Mouse (Mus musculus): ENCODE measurements around the gene Atox1. TPM values are rescaled to one million over a fixed set of nuclear protein-coding genes. Genes with fewer than 3 reads are reported as not detected.
A peak's percentile ranks its signal among the peaks of the same experiment; 100 is the strongest.

The Atox1 gene
- polyA plus RNA-seq, 1 experiment from 2014 or later: 213 TPM

GRCm38 (mm10) chr11:55439718-55440117, 21.3 kb downstream of the Atox1 start:
- H3K36me3 ChIP-seq (ENCODE audit: control insufficient read depth, insufficient read depth): no peaks in the 10 kb centered on the region
- H3K9ac ChIP-seq (ENCODE audit: low read length): no peak overlapping the region
- H3K9me3 ChIP-seq (replicated peaks; ENCODE audit: control insufficient read depth, low read length): no peaks in the 10 kb centered on the region
- 57% methylated on average over 5 of the region's 5 CpGs for WGBS
- H3K4me3 ChIP-seq (ENCODE audit: low read length): no peak overlapping the region
- H3K4me2 ChIP-seq (ENCODE audit: low read depth, low read length): no peak overlapping the region
- no peaks in the 10 kb centered on the region for H3K27me3 ChIP-seq (ENCODE audit: control insufficient read depth, insufficient read depth, low read length)
- no peak for ATAC-seq (replicated peaks; ENCODE audit: extremely low read depth, insufficient read depth, low FRiP score)
- no peak overlapping the region for H3K27ac ChIP-seq (ENCODE audit: low read length)
- peaks cover 3% of the 10 kb centered on the region for H3K4me1 ChIP-seq (ENCODE audit: control insufficient read depth, insufficient read depth, low read length)

DNA sequence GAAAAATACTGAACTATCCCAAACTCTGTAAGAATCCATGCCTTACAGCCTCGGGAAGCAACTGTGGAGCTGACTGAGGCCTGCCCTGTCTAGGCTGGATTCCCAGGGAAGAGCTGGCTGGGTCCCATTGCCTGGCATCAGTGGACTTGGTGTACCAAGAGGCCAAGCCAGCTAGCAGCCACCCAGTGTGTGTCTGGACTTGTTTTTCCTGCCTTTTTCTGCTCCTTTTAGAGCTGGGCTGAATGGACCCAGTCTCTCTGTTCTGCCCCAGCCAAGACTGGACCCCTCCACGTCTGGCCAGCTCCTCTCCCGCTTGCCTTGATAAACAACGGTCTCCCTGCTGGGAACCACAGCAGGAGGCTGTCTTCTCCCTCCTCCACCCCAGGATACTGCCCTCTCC, 23.0 kb downstream of the Atox1 start:
- WGBS: 41% methylated on average over 4 of the region's 4 CpGs
- Histone ChIP-seq H3K4me3 (ENCODE audit: low read length) (no peak overlapping the region), H3K36me3 (ENCODE audit: control insufficient read depth, insufficient read depth) (no peaks in the 10 kb centered on the region), H3K9ac (ENCODE audit: low read length) (no peak overlapping the region), H3K27me3 (ENCODE audit: control insufficient read depth, insufficient read depth, low read length) (no peaks in the 10 kb centered on the region), H3K4me2 (ENCODE audit: low read depth, low read length) (no peak overlapping the region), H3K27ac (ENCODE audit: low read length) (no peak overlapping the region), H3K9me3 (replicated peaks; ENCODE audit: control insufficient read depth, low read length) (no peaks in the 10 kb centered on the region), H3K4me1 (ENCODE audit: control insufficient read depth, insufficient read depth, low read length) (peaks cover 3% of the 10 kb centered on the region; the same call in 1 of the 2 replicates)
- no peak for ATAC-seq (replicated peaks; ENCODE audit: extremely low read depth, insufficient read depth, low FRiP score)

GRCm38 (mm10) chr11:55436089-55436488, 24.9 kb downstream of the Atox1 start:
- Histone ChIP-seq H3K9ac (ENCODE audit: low read length) (no peak overlapping the region), H3K27ac (ENCODE audit: low read length) (no peak overlapping the region), H3K27me3 (ENCODE audit: control insufficient read depth, insufficient read depth, low read length) (no peaks in the 10 kb centered on the region), H3K4me2 (ENCODE audit: low read depth, low read length) (no peak overlapping the region), H3K4me3 (ENCODE audit: low read length) (no peak overlapping the region), H3K9me3 (replicated peaks; ENCODE audit: control insufficient read depth, low read length) (no peaks in the 10 kb centered on the region), H3K36me3 (ENCODE audit: control insufficient read depth, insufficient read depth) (no peaks in the 10 kb centered on the region), H3K4me1 (ENCODE audit: control insufficient read depth, insufficient read depth, low read length) (peaks cover 3% of the 10 kb centered on the region; the same call in 1 of the 2 replicates)
- WGBS: 85% methylated on average over 6 of the region's 6 CpGs
- no peak for ATAC-seq (replicated peaks; ENCODE audit: extremely low read depth, insufficient read depth, low FRiP score)

- no peaks in the 10 kb centered on the region for H3K27me3 ChIP-seq (ENCODE audit: control insufficient read depth, insufficient read depth, low read length)
- no peaks in the 10 kb centered on the region for H3K36me3 ChIP-seq (ENCODE audit: control insufficient read depth, insufficient read depth)
- H3K4me3 ChIP-seq (ENCODE audit: low read length): no peak overlapping the region
- peaks cover 12% of the 10 kb centered on the region for H3K4me1 ChIP-seq (ENCODE audit: control insufficient read depth, insufficient read depth, low read length)
- peak; percentile 82 for ATAC-seq (replicated peaks; ENCODE audit: extremely low read depth, insufficient read depth, low FRiP score)
- H3K4me2 ChIP-seq (ENCODE audit: low read depth, low read length): no peak overlapping the region
- H3K27ac ChIP-seq (ENCODE audit: low read length): peak overlapping the region; percentile 87
- H3K9me3 ChIP-seq (replicated peaks; ENCODE audit: control insufficient read depth, low read length): no peaks in the 10 kb centered on the region
- 3% methylated on average over 3 of the region's 3 CpGs for WGBS
- peak overlapping the region; percentile 23; the same call in 1 of the 2 replicates for H3K9ac ChIP-seq (ENCODE audit: low read length)
Observed at GRCm38 (mm10) chr11:55432981-55433380, 28.1 kb downstream of the Atox1 start.

DNA sequence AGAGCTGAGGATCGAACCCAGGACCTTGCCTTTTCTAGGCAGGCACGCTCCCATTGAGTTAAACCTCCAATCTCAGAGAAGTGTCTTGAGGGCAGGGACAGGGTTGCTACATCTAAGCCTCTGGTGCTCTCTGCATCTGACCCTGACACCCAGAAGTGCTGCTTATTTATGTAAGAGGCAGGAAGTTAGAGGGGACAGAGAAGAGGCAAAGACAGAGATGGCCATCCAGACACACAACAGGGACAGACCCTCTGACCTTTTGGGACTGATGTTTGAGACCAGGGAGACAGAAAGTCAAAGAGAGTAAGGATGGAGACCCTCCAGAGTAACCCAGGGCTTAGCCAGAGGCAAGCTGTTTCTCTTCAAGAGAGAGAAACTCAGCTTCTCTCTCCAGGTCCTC, 31.1 kb downstream of the Atox1 start:
- WGBS: 85% methylated on average over 2 of the region's 2 CpGs

GRCm38 (mm10) chr11:55428186-55429012, 32.6 kb downstream of the Atox1 start:
- ATAC-seq (replicated peaks; ENCODE audit: extremely low read depth, insufficient read depth, low FRiP score): peak; percentile 84
- Histone ChIP-seq H3K4me1 (ENCODE audit: control insufficient read depth, insufficient read depth, low read length) (peaks cover 31% of the 10 kb centered on the region), H3K4me3 (ENCODE audit: low read length) (no peak overlapping the region), H3K9ac (ENCODE audit: low read length) (peak overlapping the region; percentile 48), H3K9me3 (replicated peaks; ENCODE audit: control insufficient read depth, low read length) (no peaks in the 10 kb centered on the region), H3K27ac (ENCODE audit: low read length) (peak overlapping the region; percentile 90), H3K4me2 (ENCODE audit: low read depth, low read length) (0 out of 2 replicates have a peak overlapping the region, but pooled peaks have one; percentile 7), H3K27me3 (ENCODE audit: control insufficient read depth, insufficient read depth, low read length) (no peaks in the 10 kb centered on the region), H3K36me3 (ENCODE audit: control insufficient read depth, insufficient read depth) (no peaks in the 10 kb centered on the region)
- WGBS: 23% methylated on average over 16 of the region's 16 CpGs

More for the DNA sequence above, 31.1 kb downstream of the Atox1 start:
- no peaks in the 10 kb centered on the region for H3K36me3 ChIP-seq (ENCODE audit: control insufficient read depth, insufficient read depth)
- no peak overlapping the region for H3K4me3 ChIP-seq (ENCODE audit: low read length)
- H3K27ac ChIP-seq (ENCODE audit: low read length): no peak overlapping the region
- peaks cover 16% of the 10 kb centered on the region for H3K4me1 ChIP-seq (ENCODE audit: control insufficient read depth, insufficient read depth, low read length)
- no peaks in the 10 kb centered on the region for H3K9me3 ChIP-seq (replicated peaks; ENCODE audit: control insufficient read depth, low read length)
- ATAC-seq (replicated peaks; ENCODE audit: extremely low read depth, insufficient read depth, low FRiP score): no peak
- H3K27me3 ChIP-seq (ENCODE audit: control insufficient read depth, insufficient read depth, low read length): no peaks in the 10 kb centered on the region
- H3K4me2 ChIP-seq (ENCODE audit: low read depth, low read length): no peak overlapping the region
- H3K9ac ChIP-seq (ENCODE audit: low read length): no peak overlapping the region

- peaks cover 39% of the 10 kb centered on the region for H3K4me1 ChIP-seq (ENCODE audit: control insufficient read depth, insufficient read depth, low read length)
- no peak overlapping the region for H3K27ac ChIP-seq (ENCODE audit: low read length)
- H3K9me3 ChIP-seq (replicated peaks; ENCODE audit: control insufficient read depth, low read length): no peaks in the 10 kb centered on the region
- 73% methylated on average over 8 of the region's 8 CpGs for WGBS
- no peak overlapping the region for H3K4me2 ChIP-seq (ENCODE audit: low read depth, low read length)
- ATAC-seq (replicated peaks; ENCODE audit: extremely low read depth, insufficient read depth, low FRiP score): no peak
- no peaks in the 10 kb centered on the region for H3K27me3 ChIP-seq (ENCODE audit: control insufficient read depth, insufficient read depth, low read length)
- H3K4me3 ChIP-seq (ENCODE audit: low read length): no peak overlapping the region
- no peak overlapping the region for H3K9ac ChIP-seq (ENCODE audit: low read length)
- H3K36me3 ChIP-seq (ENCODE audit: control insufficient read depth, insufficient read depth): no peaks in the 10 kb centered on the region
Observed at GRCm38 (mm10) chr11:55424746-55425360, 36.2 kb downstream of the Atox1 start.

GRCm38 (mm10) chr11:55423756-55424155, 37.3 kb downstream of the Atox1 start:
- Histone ChIP-seq H3K9ac (ENCODE audit: low read length) (no peak overlapping the region), H3K4me3 (ENCODE audit: low read length) (no peak overlapping the region), H3K9me3 (replicated peaks; ENCODE audit: control insufficient read depth, low read length) (no peaks in the 10 kb centered on the region), H3K4me1 (ENCODE audit: control insufficient read depth, insufficient read depth, low read length) (peaks cover 37% of the 10 kb centered on the region), H3K36me3 (ENCODE audit: control insufficient read depth, insufficient read depth) (no peaks in the 10 kb centered on the region), H3K27me3 (ENCODE audit: control insufficient read depth, insufficient read depth, low read length) (no peaks in the 10 kb centered on the region), H3K27ac (ENCODE audit: low read length) (peak overlapping the region; percentile 67), H3K4me2 (ENCODE audit: low read depth, low read length) (no peak overlapping the region)
- 0 out of 2 replicates have a peak, but pooled peaks have one; percentile 15 for ATAC-seq (replicated peaks; ENCODE audit: extremely low read depth, insufficient read depth, low FRiP score)
- WGBS: 14% methylated on average over 4 of the region's 4 CpGs

GRCm38 (mm10) chr11:55422978-55423377, 38.1 kb downstream of the Atox1 start, which contains the start of gene Sparc:
Gene Sparc, minus strand, starts transcription at chr11:55423183.
- Histone ChIP-seq H3K4me1 (ENCODE audit: control insufficient read depth, insufficient read depth, low read length) (peaks cover 30% of the 10 kb centered on the region), H3K4me3 (ENCODE audit: low read length) (no peak within 1 kb of the TSS), H3K4me2 (ENCODE audit: low read depth, low read length) (no peak within 1 kb of the TSS), H3K9ac (ENCODE audit: low read length) (no peak within 1 kb of the TSS), H3K36me3 (ENCODE audit: control insufficient read depth, insufficient read depth) (no peaks in the 10 kb centered on the region), H3K27me3 (ENCODE audit: control insufficient read depth, insufficient read depth, low read length) (no peaks in the 10 kb centered on the region), H3K27ac (ENCODE audit: low read length) (peak within 1 kb of the TSS; percentile 67), H3K9me3 (replicated peaks; ENCODE audit: control insufficient read depth, low read length) (no peaks in the 10 kb centered on the region)
- no peak for ATAC-seq (replicated peaks; ENCODE audit: extremely low read depth, insufficient read depth, low FRiP score)
- 92% methylated on average over 1 of the region's 1 CpGs for WGBS
